Mouse (Mus musculus) forebrain, embryonic 14.5 days (tissue): Measurements from ENCODE around the gene Anxa8. TPM values are rescaled to one million over a fixed set of nuclear protein-coding genes. Genes with fewer than 3 reads are reported as not detected.

Source experiments
- ATAC-seq: fragments of 200-750 bp; cut with Nextera tagmentation; 2 replicates; pipeline ENCODE4 v1.8.0; 2017; ENCODE audit warnings: mild to moderate bottlenecking, moderate library complexity
- DNase-seq: peaks from one replicate; pipeline ENCODE4 v3.0.0-alpha.2; 2015; ENCODE audit warnings: low spot score
- H3K27ac ChIP-seq: fragments of 300-500 bp; sonication (generic); 2 replicates; pipeline ENCODE4 v1.5.1; 2014; ENCODE audit warnings: low read depth, mild to moderate bottlenecking, control low read depth, low read length, moderate library complexity
- H3K27me3 ChIP-seq: fragments of 300-500 bp; sonication (generic); replicated peaks from 2 replicates; pipeline ENCODE4 v1.6.1; 2014; ENCODE audit warnings: low read length, control low read depth, mixed read lengths; ENCODE audit not compliant: control insufficient read depth, insufficient read depth
- H3K36me3 ChIP-seq: fragments of 300-500 bp; sonication (generic); 2 replicates; pipeline ENCODE4 v1.6.1; 2014; ENCODE audit warnings: low read length, control low read depth; ENCODE audit not compliant: control insufficient read depth, insufficient read depth
- H3K4me1 ChIP-seq: fragments of 300-500 bp; sonication (generic); 2 replicates; pipeline ENCODE4 v1.6.1; 2014; ENCODE audit warnings: antibody characterized with exemption, low read length, control low read depth; ENCODE audit not compliant: control insufficient read depth, insufficient read depth
- H3K4me2 ChIP-seq: fragments of 300-500 bp; sonication (generic); 2 replicates; pipeline ENCODE4 v1.6.1; 2014; ENCODE audit warnings: mild to moderate bottlenecking, control low read depth, low read length
- H3K4me3 ChIP-seq: fragments of 300-500 bp; sonication (generic); 2 replicates; pipeline ENCODE4 v1.5.1; 2014; ENCODE audit warnings: low read depth, low read length, control low read depth
- H3K9ac ChIP-seq: fragments of 300-500 bp; sonication (generic); 2 replicates; pipeline ENCODE4 v1.6.1; 2014; ENCODE audit warnings: mild to moderate bottlenecking, low read length, control low read depth, moderate library complexity
- H3K9me3 ChIP-seq: fragments of 300-500 bp; sonication (generic); replicated peaks from 2 replicates; pipeline ENCODE4 v1.6.1; 2016; ENCODE audit warnings: low read length, control low read depth, mixed read lengths; ENCODE audit not compliant: control insufficient read depth
- WGBS: fragments of 180-500 bp; shearing (Covaris S2); extraction: QIAGEN DNeasy Blood & Tissue Kit; methylation state at CpG from one replicate; pipeline ENCODE4 v1.1.7; 2014; 5-methylcytosine and 5-hydroxymethylcytosine counted together
- polyA plus RNA-seq: library from polyadenylated mRNA; unstranded; fragments of >200 nt; fragmentation: Nextera tagmentation; extraction: Ambion mirVana; gene quantifications from 2 replicates; pipeline ENCODE4 v1.2.1, GENCODE M21; 2014

The Anxa8 gene
- polyA plus RNA-seq, 1 experiment from 2014 or later: not detected

DNA sequence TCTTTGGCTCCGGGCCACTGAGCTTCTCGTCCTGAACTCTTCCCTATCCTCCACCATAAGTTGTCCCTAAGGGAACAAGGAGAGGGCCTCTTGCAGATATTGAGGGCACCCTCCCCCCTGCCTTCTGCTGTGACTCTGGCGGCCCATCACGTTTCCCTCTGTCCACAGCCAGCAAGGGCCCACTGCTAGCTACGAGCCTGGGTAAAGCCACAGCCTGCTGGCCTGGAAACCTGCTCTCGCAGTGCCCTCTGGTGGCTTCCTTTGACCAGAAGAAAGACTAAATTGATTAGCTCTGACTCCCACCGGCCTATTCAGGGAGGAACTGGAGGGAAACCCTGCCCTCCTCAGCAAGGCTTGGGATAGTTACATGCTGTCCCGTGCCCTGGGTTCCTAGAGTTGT lies 19.1 kb downstream of the Anxa8 start:
- no peaks in the 10 kb centered on the region for H3K27me3 ChIP-seq
- no peak overlapping the region for H3K27ac ChIP-seq
- no peaks in the 10 kb centered on the region for H3K36me3 ChIP-seq
- H3K9ac ChIP-seq: no peak overlapping the region
- no peaks in the 10 kb centered on the region for H3K9me3 ChIP-seq
- no peak overlapping the region for H3K4me3 ChIP-seq
- 29% methylated on average over 8 of the region's 8 CpGs for WGBS
- no peak overlapping the region for H3K4me2 ChIP-seq
- no peaks in the 10 kb centered on the region for H3K4me1 ChIP-seq
- ATAC-seq: no peak
- peak; percentile 48 for DNase-seq

GRCm38 (mm10) chr14:34106389-34107062 lies 20.7 kb downstream of the Anxa8 start:
- no peaks in the 10 kb centered on the region for H3K36me3 ChIP-seq
- ATAC-seq (no peak), DNase-seq (no peak)
- H3K4me1 ChIP-seq: no peaks in the 10 kb centered on the region
- no peak overlapping the region for H3K27ac ChIP-seq
- H3K27me3 ChIP-seq: no peaks in the 10 kb centered on the region
- WGBS: 65% methylated on average over 11 of the region's 12 CpGs
- no peak overlapping the region for H3K9ac ChIP-seq
- H3K4me3 ChIP-seq: no peak overlapping the region
- H3K4me2 ChIP-seq: no peak overlapping the region
- H3K9me3 ChIP-seq: no peaks in the 10 kb centered on the region

- 81% methylated on average over 4 of the region's 4 CpGs for WGBS
- Histone ChIP-seq H3K4me2 (no peak overlapping the region), H3K27ac (no peak overlapping the region), H3K4me3 (no peak overlapping the region), H3K36me3 (no peaks in the 10 kb centered on the region), H3K9ac (no peak overlapping the region), H3K27me3 (no peaks in the 10 kb centered on the region), H3K9me3 (no peaks in the 10 kb centered on the region), H3K4me1 (no peaks in the 10 kb centered on the region)
- ATAC-seq: no peak
- DNase-seq: no peak
Measured at GRCm38 (mm10) chr14:34107594-34107993, 21.8 kb downstream of the Anxa8 start.

GRCm38 (mm10) chr14:34114311-34114710 lies 28.5 kb downstream of the Anxa8 start:
- H3K27ac ChIP-seq: no peak overlapping the region
- DNase-seq: no peak
- ATAC-seq: no peak
- no peaks in the 10 kb centered on the region for H3K9me3 ChIP-seq
- no peaks in the 10 kb centered on the region for H3K4me1 ChIP-seq
- no peak overlapping the region for H3K4me3 ChIP-seq
- 82% methylated on average over 4 of the region's 4 CpGs for WGBS
- H3K27me3 ChIP-seq: no peaks in the 10 kb centered on the region
- no peak overlapping the region for H3K4me2 ChIP-seq
- H3K9ac ChIP-seq: no peak overlapping the region
- no peaks in the 10 kb centered on the region for H3K36me3 ChIP-seq

DNA sequence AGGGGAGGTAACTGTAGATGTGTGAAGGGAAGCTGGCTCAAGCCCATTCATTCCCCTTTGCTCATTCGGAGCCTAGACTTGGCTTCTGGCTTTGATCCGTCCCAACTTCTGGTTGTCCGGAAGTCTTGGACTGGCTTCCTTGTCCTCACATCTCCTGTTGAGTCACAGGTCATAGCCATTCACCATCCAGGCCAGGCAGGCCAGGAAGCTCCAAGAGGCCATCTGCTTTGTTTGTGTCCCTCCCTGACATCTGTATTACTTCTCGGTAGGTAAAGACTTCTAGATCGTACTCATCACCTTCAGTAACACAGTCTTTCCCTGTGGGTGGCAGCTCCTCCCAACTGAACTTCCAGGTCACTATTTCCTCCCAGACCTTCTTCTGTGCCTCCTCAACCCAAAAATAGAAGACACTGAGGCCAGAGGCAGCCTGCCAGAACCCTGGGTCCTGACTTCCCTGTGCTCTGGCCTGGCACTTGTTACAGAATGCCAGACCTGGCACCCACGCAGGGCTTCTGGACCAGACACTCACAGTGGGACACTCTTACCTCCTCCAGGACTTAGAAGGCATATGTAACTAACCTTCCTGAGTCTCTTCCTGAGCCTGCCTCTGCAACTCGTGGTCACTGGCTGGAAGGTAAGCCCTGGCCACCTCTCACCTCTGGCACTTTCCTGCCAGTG lies 33.4 kb downstream of the Anxa8 start:
- WGBS: 87% methylated on average over 7 of the region's 7 CpGs
- ATAC-seq (no peak), DNase-seq (no peak)
- Histone ChIP-seq H3K4me1 (no peaks in the 10 kb centered on the region), H3K27me3 (no peaks in the 10 kb centered on the region), H3K9me3 (no peaks in the 10 kb centered on the region), H3K4me2 (no peak overlapping the region), H3K27ac (no peak overlapping the region), H3K4me3 (no peak overlapping the region), H3K36me3 (no peaks in the 10 kb centered on the region), H3K9ac (no peak overlapping the region)

DNA sequence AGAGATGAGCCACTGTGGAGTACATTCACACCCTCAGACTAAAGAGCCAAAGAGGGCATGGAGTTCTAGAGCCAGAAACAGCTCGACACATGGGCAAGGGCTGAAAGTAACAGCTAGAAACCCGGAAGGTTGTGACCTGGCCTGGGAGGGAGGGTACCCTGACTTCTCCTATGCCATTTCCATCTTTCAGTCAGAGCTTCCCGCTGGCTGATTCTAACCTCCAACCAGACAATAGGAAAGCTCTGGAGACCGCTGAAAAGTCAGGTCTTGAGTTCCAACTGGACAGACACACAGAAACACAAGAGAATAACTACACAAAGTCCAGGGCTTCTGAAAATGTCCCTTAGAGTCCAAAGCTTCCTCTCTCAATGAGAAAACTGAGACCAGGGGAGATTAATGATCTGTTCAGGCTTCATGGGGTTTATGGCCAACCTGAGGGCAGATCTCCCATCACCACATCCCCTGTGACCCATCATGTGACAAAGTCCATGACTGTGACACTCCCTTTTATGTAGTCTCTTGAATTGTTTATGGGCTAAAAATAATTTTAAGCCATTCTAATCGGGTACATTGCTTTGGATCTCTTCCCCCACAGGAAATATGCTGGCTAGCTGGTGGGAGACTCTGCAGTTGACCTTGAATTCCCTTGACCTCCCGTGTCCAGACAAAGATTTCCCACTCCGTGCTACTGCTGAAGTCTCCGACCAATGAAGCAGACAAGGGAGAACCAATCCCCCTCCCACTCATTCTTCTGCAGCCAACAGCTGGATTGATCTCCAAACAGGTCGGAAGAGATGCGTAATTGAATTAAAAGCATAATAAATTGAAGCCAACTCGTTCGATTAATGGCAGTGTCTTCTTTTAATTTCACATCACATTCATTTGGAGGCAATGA lies 34.5 kb downstream of the Anxa8 start:
- Histone ChIP-seq H3K4me3 (no peak overlapping the region), H3K9me3 (no peaks in the 10 kb centered on the region), H3K27ac (no peak overlapping the region), H3K9ac (no peak overlapping the region), H3K4me1 (no peaks in the 10 kb centered on the region), H3K4me2 (no peak overlapping the region), H3K27me3 (no peaks in the 10 kb centered on the region), H3K36me3 (no peaks in the 10 kb centered on the region)
- 84% methylated on average over 12 of the region's 12 CpGs for WGBS
- DNase-seq (no peak), ATAC-seq (no peak)

GRCm38 (mm10) chr14:34120923-34121351 lies 35.2 kb downstream of the Anxa8 start:
- Histone ChIP-seq H3K9ac (no peak overlapping the region), H3K4me3 (no peak overlapping the region), H3K36me3 (no peaks in the 10 kb centered on the region), H3K4me1 (no peaks in the 10 kb centered on the region), H3K27ac (no peak overlapping the region), H3K27me3 (no peaks in the 10 kb centered on the region), H3K4me2 (no peak overlapping the region), H3K9me3 (no peaks in the 10 kb centered on the region)
- DNase-seq (no peak), ATAC-seq (no peak)
- 96% methylated on average over 3 of the region's 3 CpGs for WGBS

GRCm38 (mm10) chr14:34121691-34122090 lies 35.9 kb downstream of the Anxa8 start:
- H3K4me1 ChIP-seq: no peaks in the 10 kb centered on the region
- ATAC-seq (no peak), DNase-seq (no peak)
- H3K27me3 ChIP-seq: no peaks in the 10 kb centered on the region
- no peaks in the 10 kb centered on the region for H3K36me3 ChIP-seq
- no peak overlapping the region for H3K27ac ChIP-seq
- no peak overlapping the region for H3K4me3 ChIP-seq
- no peaks in the 10 kb centered on the region for H3K9me3 ChIP-seq
- no peak overlapping the region for H3K4me2 ChIP-seq
- WGBS: 90% methylated on average over 4 of the region's 4 CpGs
- H3K9ac ChIP-seq: no peak overlapping the region
